Mouse (Mus musculus) C2C12 (cell line): ENCODE measurements around the gene Dnajb6.
"Not testable (repeated sequence)": the region's sequence is repeated elsewhere in the genome, so short reads cannot be mapped to it uniquely, and the experiment has no call there.

Source experiments
- CEBPB ChIP-seq: IDR thresholded peaks from one replicate; pipeline ENCODE4 v1.6.1; 2011; ENCODE audit warnings: low read depth, mild to moderate bottlenecking, control low read depth, moderate library complexity
- CTCF ChIP-seq: IDR thresholded peaks from one replicate; pipeline ENCODE4 v1.5.1; 2011; ENCODE audit not compliant: control insufficient read depth, insufficient read depth, insufficient read length
- FOSL1 ChIP-seq: IDR thresholded peaks from one replicate; pipeline ENCODE4 v1.8.0; 2011; ENCODE audit warnings: mild to moderate bottlenecking, low read length; ENCODE audit not compliant: poor library complexity, insufficient read depth, severe bottlenecking
- MAX ChIP-seq: IDR thresholded peaks from one replicate; pipeline ENCODE4 v1.6.1; 2011; ENCODE audit warnings: mild to moderate bottlenecking, control low read depth
- MYOD1 ChIP-seq: IDR thresholded peaks from one replicate; pipeline ENCODE4 v1.6.1; 2011; ENCODE audit warnings: low read depth; ENCODE audit not compliant: control insufficient read depth, insufficient read length

- not testable (repeated sequence) for TF ChIP-seq CTCF, MYOD1, FOSL1, CEBPB, MAX
Observed at GRCm38 (mm10) chr5:29726070-29726469, 9.4 kb upstream of the Dnajb6 start.
